Mouse (Mus musculus) neutrophil, adult 5-6 weeks (primary cell): ENCODE data around the gene Nhlh2. TPM values are rescaled to one million over a fixed set of nuclear protein-coding genes. Genes with fewer than 3 reads are reported as not detected.

Experiments
- ATAC-seq: fragments of 151-379, 151-347 bp; 2 replicates; pipeline ENCODE4 v1.8.0; 2017; ENCODE audit warnings: mild to moderate bottlenecking, moderate TSS enrichment; ENCODE audit not compliant: insufficient number of reproducible peaks, poor library complexity, low FRiP score, severe bottlenecking; ENCODE audit errors: extremely low read depth
- total RNA-seq: library from RNA; stranded (forward); fragments of 200-1000 nt; gene quantifications from 2 replicates; pipeline ENCODE4 v1.2.3, GENCODE M21; 2017

The Nhlh2 gene
- total RNA-seq, 1 experiment from 2014 or later: not detected

DNA sequence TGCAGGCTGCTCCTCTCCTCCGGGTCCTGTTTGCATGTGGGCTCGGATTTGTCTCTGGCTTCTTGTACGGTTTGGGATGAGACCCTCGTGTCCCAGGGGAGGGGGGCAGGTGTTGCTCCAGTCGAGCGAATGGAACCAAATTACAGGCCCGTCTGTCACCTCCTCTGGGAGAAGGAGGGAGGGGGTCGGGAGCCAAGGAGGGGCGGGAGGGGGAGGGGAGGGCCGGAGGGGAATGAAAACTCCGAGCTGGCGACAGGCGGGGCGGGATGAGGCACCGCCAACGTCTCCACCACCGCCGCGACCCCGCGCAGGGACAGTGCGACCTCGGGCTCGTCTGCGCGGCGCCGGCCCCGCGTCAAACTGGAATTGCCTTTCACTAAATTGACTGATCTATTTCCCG, 13.5 kb downstream of the Nhlh2 start:
- ATAC-seq: no peak

DNA sequence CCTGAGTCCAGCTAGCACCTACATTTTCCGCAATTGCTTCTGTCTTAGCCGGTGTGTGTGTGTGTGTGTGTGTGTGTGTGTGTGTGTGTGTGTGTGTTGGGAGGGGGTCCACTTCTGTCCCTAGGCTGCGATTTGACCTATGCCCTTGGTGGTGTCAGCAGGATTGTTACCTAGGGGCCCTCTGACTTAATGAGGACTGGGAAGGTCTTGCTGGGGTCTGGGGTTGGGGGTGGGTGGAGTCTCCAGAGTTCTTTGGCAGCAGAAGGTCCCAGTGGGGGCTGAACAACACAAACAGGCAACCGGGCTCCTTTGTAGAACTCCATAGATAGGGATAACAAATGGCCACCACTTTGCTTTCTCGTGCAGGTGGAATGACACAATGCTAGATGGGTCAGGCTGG, 14.0 kb downstream of the Nhlh2 start:
- no peak for ATAC-seq

DNA sequence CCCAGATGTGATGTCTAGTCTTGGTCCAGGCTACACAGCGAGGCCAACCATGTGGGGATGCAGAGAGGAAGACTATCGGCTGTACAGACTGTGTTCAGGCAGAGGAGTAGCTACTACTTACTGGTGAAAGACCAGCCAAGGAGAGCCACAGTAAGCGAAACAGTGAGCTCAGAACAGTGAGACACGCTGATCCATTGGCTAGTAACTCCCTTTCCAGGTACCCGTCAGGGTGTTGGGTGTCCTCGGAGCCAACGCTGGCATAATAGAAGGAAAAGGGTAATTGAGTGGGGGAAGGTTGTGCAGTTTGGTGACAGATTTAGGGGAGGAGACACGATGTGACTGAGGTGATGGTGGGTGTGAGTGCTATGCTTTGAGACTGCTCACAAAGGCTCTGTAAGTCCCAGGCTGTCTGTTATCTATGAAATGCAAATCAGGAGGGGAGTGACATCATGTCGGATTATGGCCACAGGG, 15.1 kb downstream of the Nhlh2 start:
- no peak for ATAC-seq

DNA sequence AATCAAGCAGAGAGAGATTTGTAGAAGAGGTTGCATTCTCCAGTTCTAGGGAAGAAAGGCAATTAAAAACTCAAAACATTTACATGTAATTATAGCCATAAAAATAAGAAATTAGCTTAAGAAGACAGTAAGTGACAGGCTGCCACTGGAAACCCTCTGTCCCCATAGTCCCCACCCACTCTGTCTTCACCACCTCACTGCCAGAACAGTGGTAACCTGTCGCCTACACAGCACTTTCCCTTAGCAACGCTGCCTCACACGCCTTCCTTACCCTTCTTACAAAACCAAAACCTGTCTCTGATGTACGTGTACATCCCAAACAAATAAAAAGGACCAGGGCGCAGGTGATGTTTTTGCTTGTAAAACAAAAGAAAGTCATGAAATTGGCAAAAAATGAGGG, 15.8 kb downstream of the Nhlh2 start:
- ATAC-seq: no peak

DNA sequence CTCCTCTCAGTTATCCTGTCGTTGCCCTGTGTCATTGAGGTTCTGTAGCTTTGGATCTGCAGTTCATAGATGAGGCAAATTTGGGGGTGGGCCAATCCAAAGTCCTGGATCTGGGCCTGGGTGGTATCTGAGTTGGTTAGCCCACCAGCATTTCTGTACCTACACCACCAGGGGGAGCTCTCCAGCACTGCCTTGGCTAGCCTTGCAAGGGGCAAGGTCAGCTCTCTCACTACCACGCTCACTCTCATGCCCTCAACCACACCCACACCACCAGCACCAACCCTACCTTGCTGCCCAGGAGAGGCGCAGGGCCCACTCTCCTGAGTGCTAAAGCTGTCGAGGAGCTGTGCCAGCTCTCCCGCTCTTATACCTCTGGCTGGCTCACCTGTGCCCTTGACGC, 18.0 kb downstream of the Nhlh2 start:
- ATAC-seq: no peak

DNA sequence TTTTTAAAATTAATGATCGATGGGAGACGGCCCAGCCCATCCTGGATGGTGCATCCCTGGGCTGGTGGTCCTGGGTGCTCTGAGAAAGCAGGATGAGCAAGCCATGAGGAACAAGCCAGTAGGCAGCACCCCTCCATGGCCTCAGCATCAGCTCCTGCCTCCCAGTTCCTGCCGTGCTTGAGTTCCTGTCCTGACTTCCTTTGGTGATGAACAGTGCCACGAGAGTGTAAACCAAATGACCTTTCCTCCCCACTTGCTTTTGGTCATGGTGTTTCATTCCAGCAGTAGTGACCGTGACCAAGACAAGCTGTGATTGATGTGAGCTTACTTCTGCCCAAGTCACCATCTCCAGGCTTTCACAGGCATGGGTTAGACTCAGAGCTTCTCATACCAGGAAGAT, 27.9 kb downstream of the Nhlh2 start:
- ATAC-seq: no peak

DNA sequence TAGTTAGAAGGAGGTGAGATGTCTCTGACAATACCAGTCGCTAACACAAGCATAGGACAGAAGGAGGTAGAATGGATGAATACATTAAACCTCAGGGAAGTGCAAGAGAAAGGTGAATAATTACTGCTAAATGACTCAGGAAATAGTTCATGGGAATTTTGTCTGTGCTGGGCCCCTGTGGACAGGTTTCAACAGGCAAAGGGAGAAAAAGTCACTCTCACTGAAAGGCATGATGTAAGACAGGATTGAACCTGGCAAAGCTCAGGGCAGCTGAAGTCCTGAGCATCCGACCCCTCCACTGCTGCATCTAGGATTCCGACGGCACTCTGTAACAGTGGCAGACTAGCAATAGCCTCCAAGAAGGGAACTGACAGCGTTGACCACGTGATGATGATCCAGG, 28.7 kb downstream of the Nhlh2 start:
- ATAC-seq: no peak

DNA sequence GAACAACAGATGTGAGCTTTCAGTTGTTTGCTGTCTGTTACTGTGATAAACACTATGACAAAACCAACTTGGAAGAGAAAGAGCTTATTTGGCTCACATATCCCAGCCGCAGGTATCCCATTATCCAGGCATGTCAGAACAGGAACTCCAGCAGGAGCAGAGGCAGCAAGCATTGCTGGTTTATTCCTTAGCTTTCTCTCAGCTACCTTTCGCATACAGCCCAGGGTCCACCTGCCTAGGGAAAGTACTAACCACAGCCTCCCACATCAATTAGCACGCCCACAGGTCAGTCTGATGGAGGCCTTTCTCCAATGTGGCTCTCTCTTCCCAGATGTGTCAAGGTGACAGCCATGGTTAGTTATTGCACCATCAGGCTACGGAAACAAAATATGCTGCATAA, 31.8 kb downstream of the Nhlh2 start:
- ATAC-seq: no peak

DNA sequence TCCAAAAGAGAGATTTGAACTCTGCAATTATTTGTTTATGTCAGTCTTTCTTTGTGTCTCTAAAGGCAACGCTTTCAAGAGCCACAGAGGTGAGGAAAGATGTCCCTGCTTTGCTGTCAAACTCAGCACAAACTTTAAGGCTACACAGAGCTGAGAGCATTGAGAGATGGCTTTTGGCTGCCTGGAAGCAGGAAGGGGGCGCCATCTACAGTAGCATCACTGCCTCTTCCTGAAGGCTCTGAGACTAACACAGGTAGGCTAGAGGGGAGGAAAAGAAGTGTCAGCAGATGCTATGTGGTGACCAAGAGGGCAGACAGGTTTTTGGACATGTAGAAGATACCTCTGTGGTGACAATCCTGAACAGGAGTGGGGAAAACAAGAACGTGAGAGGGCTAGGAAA, 35.2 kb downstream of the Nhlh2 start:
- ATAC-seq: no peak

DNA sequence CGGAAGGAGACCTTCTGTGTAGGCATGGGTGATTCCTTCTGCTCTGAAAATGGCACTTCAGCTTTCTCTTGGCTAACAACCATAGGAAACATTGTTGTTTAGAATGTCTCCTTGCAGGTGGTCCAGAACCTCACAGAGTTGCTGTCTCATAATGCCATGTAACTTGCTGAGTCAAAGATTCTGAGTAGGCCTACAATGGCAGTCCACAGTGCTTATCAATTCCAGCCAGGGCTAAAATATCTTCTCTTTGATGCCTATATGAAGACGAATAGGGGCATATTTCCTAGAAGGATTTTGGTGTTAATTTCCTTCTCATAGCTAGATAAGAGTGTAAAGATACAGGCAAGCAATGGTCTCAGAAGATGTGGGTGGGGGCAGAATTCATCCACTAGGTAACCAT, 37.7 kb downstream of the Nhlh2 start:
- no peak for ATAC-seq

DNA sequence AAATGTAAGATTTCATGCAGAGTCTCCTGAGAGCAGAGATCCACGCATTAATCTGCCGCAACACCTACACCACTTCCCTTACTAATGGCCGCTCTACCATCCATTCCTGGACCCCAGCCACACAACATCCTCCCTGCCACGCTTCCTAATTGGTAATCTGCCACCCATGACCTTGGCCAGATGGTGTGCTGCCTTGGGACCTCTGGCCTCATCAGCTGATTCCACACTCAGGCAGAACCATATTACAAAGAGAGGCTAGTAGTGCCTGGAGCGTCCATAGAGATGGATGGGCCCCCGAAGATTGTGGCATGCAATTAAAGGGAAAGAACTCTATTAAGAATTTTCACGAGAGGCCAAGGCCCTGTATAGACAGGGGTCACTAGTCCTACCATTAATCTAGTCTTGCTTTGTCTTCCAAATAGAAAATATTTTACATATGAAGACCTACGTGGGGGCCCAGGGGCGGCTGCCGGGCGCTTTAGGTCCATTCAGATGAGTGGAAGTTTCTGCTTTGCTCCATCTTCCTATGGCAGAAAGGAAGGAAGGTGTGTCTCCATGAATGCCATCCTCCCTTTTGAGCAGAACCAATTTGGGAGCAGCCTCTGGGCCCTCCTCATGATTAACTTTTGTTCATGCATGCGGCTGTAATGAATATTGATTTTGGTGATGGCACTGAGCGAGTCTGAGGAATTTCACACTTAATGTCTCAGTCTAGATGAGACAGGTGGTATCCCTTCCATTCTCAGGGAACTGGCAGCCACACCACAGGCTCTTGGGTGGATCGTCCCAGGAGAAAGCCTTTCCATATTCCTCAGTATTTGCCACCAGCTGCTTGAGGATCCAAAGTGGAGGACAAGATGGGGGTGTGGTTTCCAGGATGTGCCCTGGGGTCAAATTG, 39.6 kb downstream of the Nhlh2 start:
- no peak for ATAC-seq

DNA sequence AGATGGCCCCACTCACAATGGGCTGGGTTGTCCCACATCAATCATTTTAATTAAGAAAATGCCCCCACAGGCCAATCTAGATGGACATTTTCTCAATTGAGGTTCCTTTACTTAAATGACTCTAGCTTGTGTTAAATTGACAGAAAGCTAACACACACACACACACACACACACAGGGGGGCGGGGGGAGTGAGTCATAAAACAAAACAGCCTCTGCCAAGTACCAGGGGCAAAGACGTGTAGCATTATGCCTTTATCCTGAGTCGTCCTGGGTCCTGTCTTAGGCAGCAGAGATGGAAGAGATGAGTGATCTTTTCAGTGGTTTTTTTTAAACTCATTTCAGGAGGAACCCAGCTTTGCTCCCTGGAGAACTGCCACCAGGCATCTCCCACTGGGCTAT, 42.2 kb downstream of the Nhlh2 start:
- no peak for ATAC-seq

DNA sequence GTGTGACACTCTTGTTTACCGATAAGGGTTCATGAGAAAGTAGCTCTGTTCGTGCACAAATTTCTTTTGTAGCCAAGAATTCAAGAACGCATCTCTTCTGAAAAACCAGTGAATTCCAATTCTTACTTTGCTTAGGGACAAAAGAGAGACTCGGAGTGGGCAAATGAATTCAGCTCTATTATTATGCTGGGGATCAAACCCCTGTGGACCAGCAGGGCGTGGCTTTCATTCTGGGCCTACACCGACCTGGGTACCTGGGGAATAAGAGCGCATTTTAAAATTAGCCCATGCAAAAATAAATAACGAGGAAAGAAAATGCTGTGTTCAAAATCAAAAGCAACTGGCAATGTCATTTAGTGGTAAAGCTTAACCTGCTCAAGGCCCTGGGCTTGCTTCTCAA, 43.4 kb downstream of the Nhlh2 start:
- no peak for ATAC-seq

DNA sequence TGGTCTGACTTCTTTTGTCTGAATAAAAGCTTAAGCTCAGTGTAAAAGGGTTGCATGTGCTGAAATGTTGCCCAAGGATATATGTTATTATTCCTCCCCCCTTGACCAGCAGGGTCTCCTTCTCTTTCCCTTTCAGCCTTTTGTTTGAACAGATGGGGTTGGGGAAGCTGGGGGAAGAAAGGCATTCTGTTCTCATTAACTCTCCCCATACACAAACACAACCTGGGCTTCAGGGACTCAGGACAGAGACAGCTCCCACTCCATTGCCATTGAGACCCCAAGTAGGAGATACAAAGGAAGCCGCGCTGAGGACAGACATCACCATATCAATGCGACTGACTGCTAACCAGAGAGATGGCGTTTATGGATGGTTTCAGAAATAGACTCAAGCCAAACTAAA, 46.0 kb downstream of the Nhlh2 start:
- ATAC-seq: no peak

DNA sequence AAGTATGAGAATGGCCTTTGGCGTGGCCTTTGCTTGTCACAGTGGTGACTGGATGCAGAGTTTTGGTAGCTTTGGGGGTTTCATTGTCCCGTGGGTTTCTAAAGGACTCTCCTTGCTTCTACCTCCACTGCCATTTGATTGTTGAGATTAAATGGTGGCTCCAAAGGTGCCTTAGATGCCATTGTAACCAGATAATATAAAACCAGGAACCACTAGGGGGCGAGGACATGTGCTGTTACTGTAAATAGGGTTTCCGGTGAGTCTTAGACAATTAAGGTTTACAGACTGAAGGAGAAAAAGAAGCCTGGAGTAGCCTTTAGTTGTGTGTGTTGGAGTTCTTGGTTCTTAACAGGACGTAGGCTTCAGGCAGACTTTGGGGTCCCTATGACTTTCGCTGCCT, 50.2 kb downstream of the Nhlh2 start:
- no peak for ATAC-seq

DNA sequence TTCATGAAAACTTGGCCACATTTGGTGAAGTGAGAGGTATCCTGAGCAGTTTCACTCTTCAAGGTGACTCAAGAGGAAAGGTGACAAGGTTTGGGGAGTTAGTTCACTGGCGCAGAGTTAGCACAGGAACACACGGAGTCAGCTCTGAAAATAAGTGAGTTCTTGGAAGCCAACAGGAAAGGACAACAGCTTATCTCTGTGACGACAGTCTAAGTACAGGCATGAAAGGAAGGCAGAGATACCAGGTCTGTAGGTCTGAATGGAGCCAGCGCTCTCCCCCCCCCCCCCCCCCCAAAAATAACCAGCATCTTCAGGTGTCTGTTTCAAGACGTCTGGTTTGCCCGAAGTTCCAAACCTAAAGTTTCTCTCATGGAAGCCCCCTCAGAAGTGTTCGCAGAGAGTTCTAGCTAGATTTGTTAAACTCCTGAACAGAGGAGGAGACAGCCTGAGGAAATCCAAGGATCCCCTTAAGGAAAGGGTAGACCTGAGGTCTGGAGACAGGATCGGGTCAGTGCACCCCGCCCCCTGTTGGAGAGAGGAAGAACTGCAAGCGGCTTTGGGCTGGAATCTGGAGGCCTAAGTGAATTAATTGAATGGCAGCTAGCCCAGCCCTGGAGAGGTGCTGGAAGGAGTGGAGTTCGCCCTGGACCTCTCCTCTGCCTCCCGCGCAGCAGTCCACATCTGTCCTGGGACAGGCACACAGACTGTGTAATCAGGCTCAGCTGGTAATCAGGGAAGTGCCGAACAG, 52.2 kb downstream of the Nhlh2 start:
- peak; percentile 5; the same call in 1 of the 2 replicates for ATAC-seq

DNA sequence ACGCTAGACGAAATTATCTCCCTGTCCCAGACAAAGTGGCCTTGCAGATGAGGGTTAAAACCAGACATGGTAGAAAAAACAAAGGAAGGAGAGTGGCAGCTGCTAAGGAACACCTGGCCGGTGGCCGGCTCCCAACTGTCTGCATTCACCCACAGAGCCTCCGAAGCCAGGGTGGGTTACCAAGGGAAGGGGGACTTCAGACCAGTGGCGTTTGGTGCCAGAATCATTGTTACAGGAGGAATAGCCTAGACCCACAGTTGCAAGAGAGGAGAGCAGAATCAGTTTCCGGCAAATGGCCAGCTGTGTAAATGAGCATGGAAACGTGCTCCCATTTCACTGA, 52.8 kb downstream of the Nhlh2 start:
- ATAC-seq: 0 out of 2 replicates have a peak, but pooled peaks have one; percentile 6

DNA sequence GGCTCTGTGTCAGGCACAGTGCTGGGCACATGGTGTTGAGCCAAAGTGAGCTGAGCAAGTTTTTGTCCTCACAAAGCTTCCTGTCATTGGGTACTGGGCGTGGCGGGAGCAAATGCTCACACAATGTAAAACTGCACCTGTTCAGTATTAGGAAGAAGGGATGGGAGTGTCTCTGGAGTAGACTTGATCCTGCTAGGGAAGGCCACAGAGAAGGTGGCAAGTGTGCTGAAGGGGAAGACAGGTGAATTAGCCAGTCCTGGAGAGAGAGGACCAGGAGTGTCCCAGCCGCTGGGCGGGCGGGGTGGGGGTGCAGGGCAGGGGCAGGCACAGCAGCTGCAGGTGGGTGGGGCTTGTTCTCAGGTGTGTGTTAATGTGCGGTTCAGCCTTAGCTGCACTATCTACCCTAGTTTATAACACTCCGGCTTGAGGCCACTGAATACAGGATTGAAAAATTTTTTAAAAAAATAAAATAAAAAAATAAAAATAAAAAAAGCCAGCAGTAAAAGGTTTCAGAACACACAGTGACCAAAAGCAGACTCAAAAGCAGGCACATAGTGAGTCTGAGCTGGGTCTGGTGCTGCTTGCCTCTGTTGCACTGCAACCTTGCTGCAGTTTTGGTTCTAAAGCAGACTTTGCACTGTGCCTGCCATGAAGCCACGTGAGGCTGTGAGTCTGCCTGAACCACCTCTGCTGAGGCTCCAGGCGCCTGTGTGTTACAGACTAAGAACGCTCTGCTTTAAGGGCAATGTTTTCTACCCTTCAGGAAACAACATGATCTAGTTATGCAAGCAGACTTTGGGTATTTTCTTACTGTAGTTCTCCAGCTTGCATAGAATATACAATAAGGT, 53.6 kb downstream of the Nhlh2 start:
- ATAC-seq: no peak

DNA sequence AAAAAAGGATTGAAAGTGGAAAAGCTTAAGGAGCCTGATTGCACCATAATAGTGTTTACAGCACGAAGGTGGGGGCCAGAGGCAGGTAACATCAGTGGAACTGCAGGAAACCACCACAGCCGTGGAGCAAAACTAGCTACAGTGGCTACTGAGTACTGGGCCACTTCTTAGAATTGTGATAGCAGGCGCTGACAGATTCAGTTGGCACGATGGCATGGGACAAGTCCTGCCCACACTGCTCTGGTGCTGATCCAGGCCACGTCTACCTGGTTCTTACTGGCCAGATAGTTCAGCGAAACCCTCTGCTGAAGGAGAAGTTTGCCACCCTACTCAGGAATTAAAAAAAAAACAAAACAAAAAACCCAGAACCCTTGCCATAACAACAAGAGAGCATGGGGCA, 54.7 kb downstream of the Nhlh2 start:
- ATAC-seq: no peak
